Mouse (Mus musculus): Measurements from ENCODE around the gene Slc9a9. TPM values are rescaled to one million over a fixed set of nuclear protein-coding genes. Genes with fewer than 3 reads are reported as not detected.

The Slc9a9 gene
- polyA plus RNA-seq, 1 experiment from 2014 or later: 3.2 TPM

- Histone ChIP-seq H3K36me3 (ENCODE audit: control insufficient read depth, insufficient read depth) (no peaks in the 10 kb centered on the region), H3K9ac (ENCODE audit: low read depth, low read length) (no peak overlapping the region), H3K4me3 (ENCODE audit: low read depth, low read length) (no peak overlapping the region), H3K4me2 (ENCODE audit: low read depth, low read length) (no peak overlapping the region), H3K27me3 (ENCODE audit: control insufficient read depth, insufficient read depth, low read depth, low read length) (no peaks in the 10 kb centered on the region), H3K27ac (ENCODE audit: low read length) (no peak overlapping the region), H3K9me3 (replicated peaks; ENCODE audit: control insufficient read depth, low read length) (no peaks in the 10 kb centered on the region), H3K4me1 (ENCODE audit: control insufficient read depth, low read depth, low read length) (no peaks in the 10 kb centered on the region)
- no peak for ATAC-seq (ENCODE audit: low read depth)
Observed at GRCm38 (mm10) chr9:94803073-94803472, 133.4 kb downstream of the Slc9a9 start.

- Histone ChIP-seq H3K4me2 (ENCODE audit: low read depth, low read length) (no peak overlapping the region), H3K36me3 (ENCODE audit: control insufficient read depth, insufficient read depth) (no peaks in the 10 kb centered on the region), H3K4me1 (ENCODE audit: control insufficient read depth, low read depth, low read length) (no peaks in the 10 kb centered on the region), H3K27ac (ENCODE audit: low read length) (no peak overlapping the region), H3K9ac (ENCODE audit: low read depth, low read length) (no peak overlapping the region), H3K27me3 (ENCODE audit: control insufficient read depth, insufficient read depth, low read depth, low read length) (no peaks in the 10 kb centered on the region), H3K9me3 (replicated peaks; ENCODE audit: control insufficient read depth, low read length) (no peaks in the 10 kb centered on the region), H3K4me3 (ENCODE audit: low read depth, low read length) (no peak overlapping the region)
- no peak for ATAC-seq (ENCODE audit: low read depth)
- 37% methylated on average over 8 of the region's 8 CpGs for WGBS (ENCODE audit: insufficient replicate concordance)
Observed at GRCm38 (mm10) chr9:94805506-94805905, 135.8 kb downstream of the Slc9a9 start.

GRCm38 (mm10) chr9:94815518-94815917, 145.8 kb downstream of the Slc9a9 start:
- H3K9ac ChIP-seq (ENCODE audit: low read depth, low read length): no peak overlapping the region
- H3K4me2 ChIP-seq (ENCODE audit: low read depth, low read length): no peak overlapping the region
- no peak overlapping the region for H3K27ac ChIP-seq (ENCODE audit: low read length)
- H3K4me1 ChIP-seq (ENCODE audit: control insufficient read depth, low read depth, low read length): no peaks in the 10 kb centered on the region
- no peaks in the 10 kb centered on the region for H3K9me3 ChIP-seq (replicated peaks; ENCODE audit: control insufficient read depth, low read length)
- no peak for ATAC-seq (ENCODE audit: low read depth)
- no peaks in the 10 kb centered on the region for H3K36me3 ChIP-seq (ENCODE audit: control insufficient read depth, insufficient read depth)
- 51% methylated on average over 5 of the region's 5 CpGs for whole genome bisulfite sequencing (ENCODE audit: insufficient replicate concordance)
- H3K4me3 ChIP-seq (ENCODE audit: low read depth, low read length): no peak overlapping the region
- H3K27me3 ChIP-seq (ENCODE audit: control insufficient read depth, insufficient read depth, low read depth, low read length): no peaks in the 10 kb centered on the region

- Histone ChIP-seq H3K4me1 (ENCODE audit: control insufficient read depth, low read depth, low read length) (no peaks in the 10 kb centered on the region), H3K9me3 (replicated peaks; ENCODE audit: control insufficient read depth, low read length) (no peaks in the 10 kb centered on the region), H3K4me2 (ENCODE audit: low read depth, low read length) (no peak overlapping the region), H3K36me3 (ENCODE audit: control insufficient read depth, insufficient read depth) (no peaks in the 10 kb centered on the region), H3K9ac (ENCODE audit: low read depth, low read length) (no peak overlapping the region), H3K27me3 (ENCODE audit: control insufficient read depth, insufficient read depth, low read depth, low read length) (no peaks in the 10 kb centered on the region), H3K27ac (ENCODE audit: low read length) (no peak overlapping the region), H3K4me3 (ENCODE audit: low read depth, low read length) (no peak overlapping the region)
- 64% methylated on average over 1 of the region's 1 CpGs for WGBS (ENCODE audit: insufficient replicate concordance)
- no peak for ATAC-seq (ENCODE audit: low read depth)
Observed at GRCm38 (mm10) chr9:94821268-94821667, 151.6 kb downstream of the Slc9a9 start.

GRCm38 (mm10) chr9:94833836-94834235, 164.1 kb downstream of the Slc9a9 start:
- Histone ChIP-seq H3K27ac (ENCODE audit: low read length) (no peak overlapping the region), H3K4me2 (ENCODE audit: low read depth, low read length) (no peak overlapping the region), H3K36me3 (ENCODE audit: control insufficient read depth, insufficient read depth) (no peaks in the 10 kb centered on the region), H3K9ac (ENCODE audit: low read depth, low read length) (no peak overlapping the region), H3K9me3 (replicated peaks; ENCODE audit: control insufficient read depth, low read length) (no peaks in the 10 kb centered on the region), H3K4me3 (ENCODE audit: low read depth, low read length) (no peak overlapping the region), H3K27me3 (ENCODE audit: control insufficient read depth, insufficient read depth, low read depth, low read length) (no peaks in the 10 kb centered on the region), H3K4me1 (ENCODE audit: control insufficient read depth, low read depth, low read length) (no peaks in the 10 kb centered on the region)
- no peak for ATAC-seq (ENCODE audit: low read depth)
- WGBS (ENCODE audit: insufficient replicate concordance): 52% methylated on average over 1 of the region's 1 CpGs

GRCm38 (mm10) chr9:94837384-94837783, 167.7 kb downstream of the Slc9a9 start:
- no peak overlapping the region for H3K4me2 ChIP-seq (ENCODE audit: low read depth, low read length)
- H3K9ac ChIP-seq (ENCODE audit: low read depth, low read length): no peak overlapping the region
- no peak overlapping the region for H3K4me3 ChIP-seq (ENCODE audit: low read depth, low read length)
- H3K9me3 ChIP-seq (replicated peaks; ENCODE audit: control insufficient read depth, low read length): no peaks in the 10 kb centered on the region
- no peak for ATAC-seq (ENCODE audit: low read depth)
- H3K4me1 ChIP-seq (ENCODE audit: control insufficient read depth, low read depth, low read length): no peaks in the 10 kb centered on the region
- no peaks in the 10 kb centered on the region for H3K36me3 ChIP-seq (ENCODE audit: control insufficient read depth, insufficient read depth)
- H3K27ac ChIP-seq (ENCODE audit: low read length): no peak overlapping the region
- 86% methylated on average over 15 of the region's 15 CpGs for WGBS (ENCODE audit: insufficient replicate concordance)
- H3K27me3 ChIP-seq (ENCODE audit: control insufficient read depth, insufficient read depth, low read depth, low read length): no peaks in the 10 kb centered on the region

- Histone ChIP-seq H3K4me3 (ENCODE audit: low read depth, low read length) (no peak overlapping the region), H3K9ac (ENCODE audit: low read depth, low read length) (no peak overlapping the region), H3K27ac (ENCODE audit: low read length) (no peak overlapping the region), H3K36me3 (ENCODE audit: control insufficient read depth, insufficient read depth) (no peaks in the 10 kb centered on the region), H3K4me2 (ENCODE audit: low read depth, low read length) (no peak overlapping the region), H3K9me3 (replicated peaks; ENCODE audit: control insufficient read depth, low read length) (no peaks in the 10 kb centered on the region), H3K27me3 (ENCODE audit: control insufficient read depth, insufficient read depth, low read depth, low read length) (no peaks in the 10 kb centered on the region), H3K4me1 (ENCODE audit: control insufficient read depth, low read depth, low read length) (no peaks in the 10 kb centered on the region)
- WGBS (ENCODE audit: insufficient replicate concordance): 69% methylated on average over 8 of the region's 8 CpGs
- no peak for ATAC-seq (ENCODE audit: low read depth)
Observed at GRCm38 (mm10) chr9:94838479-94839031, 168.8 kb downstream of the Slc9a9 start.

GRCm38 (mm10) chr9:94839204-94839603, 169.5 kb downstream of the Slc9a9 start:
- H3K9me3 ChIP-seq (replicated peaks; ENCODE audit: control insufficient read depth, low read length): no peaks in the 10 kb centered on the region
- H3K27me3 ChIP-seq (ENCODE audit: control insufficient read depth, insufficient read depth, low read depth, low read length): no peaks in the 10 kb centered on the region
- H3K4me3 ChIP-seq (ENCODE audit: low read depth, low read length): no peak overlapping the region
- no peak for ATAC-seq (ENCODE audit: low read depth)
- H3K4me1 ChIP-seq (ENCODE audit: control insufficient read depth, low read depth, low read length): no peaks in the 10 kb centered on the region
- H3K27ac ChIP-seq (ENCODE audit: low read length): no peak overlapping the region
- H3K9ac ChIP-seq (ENCODE audit: low read depth, low read length): no peak overlapping the region
- 81% methylated on average over 11 of the region's 11 CpGs for WGBS (ENCODE audit: insufficient replicate concordance)
- H3K36me3 ChIP-seq (ENCODE audit: control insufficient read depth, insufficient read depth): no peaks in the 10 kb centered on the region
- H3K4me2 ChIP-seq (ENCODE audit: low read depth, low read length): no peak overlapping the region

- Histone ChIP-seq H3K36me3 (ENCODE audit: control insufficient read depth, insufficient read depth) (no peaks in the 10 kb centered on the region), H3K4me3 (ENCODE audit: low read depth, low read length) (no peak overlapping the region), H3K9me3 (replicated peaks; ENCODE audit: control insufficient read depth, low read length) (no peaks in the 10 kb centered on the region), H3K4me1 (ENCODE audit: control insufficient read depth, low read depth, low read length) (no peaks in the 10 kb centered on the region), H3K27ac (ENCODE audit: low read length) (no peak overlapping the region), H3K9ac (ENCODE audit: low read depth, low read length) (no peak overlapping the region), H3K4me2 (ENCODE audit: low read depth, low read length) (no peak overlapping the region), H3K27me3 (ENCODE audit: control insufficient read depth, insufficient read depth, low read depth, low read length) (no peaks in the 10 kb centered on the region)
- WGBS (ENCODE audit: insufficient replicate concordance): 63% methylated on average over 5 of the region's 5 CpGs
- ATAC-seq (ENCODE audit: low read depth): no peak
Observed at GRCm38 (mm10) chr9:94840398-94840797, 170.7 kb downstream of the Slc9a9 start.

Measured in liver, embryonic 16.5 days (tissue).